Mouse (Mus musculus) hindbrain, embryonic 15.5 days (tissue): ENCODE data around the gene Adcy4. TPM values are rescaled to one million over a fixed set of nuclear protein-coding genes. Genes with fewer than 3 reads are reported as not detected.

ENCODE experiments used
- ATAC-seq: fragments of 200-750 bp; cut with Nextera tagmentation; 2 replicates; pipeline ENCODE4 v1.8.0; 2017; ENCODE audit warnings: low read depth, moderate number of reproducible peaks, moderate TSS enrichment; ENCODE audit not compliant: low FRiP score
- H3K27ac ChIP-seq: fragments of 300-500 bp; sonication (generic); replicated peaks from 2 replicates; pipeline ENCODE4 v1.5.1; 2015; ENCODE audit warnings: mild to moderate bottlenecking, inconsistent platforms
- H3K27me3 ChIP-seq: fragments of 300-500 bp; sonication (generic); 2 replicates; pipeline ENCODE4 v1.6.1; 2015; ENCODE audit warnings: control low read depth, inconsistent platforms
- H3K36me3 ChIP-seq: fragments of 300-500 bp; sonication (generic); 2 replicates; pipeline ENCODE4 v1.6.1; 2015; ENCODE audit warnings: control low read depth, inconsistent platforms
- H3K4me1 ChIP-seq: fragments of 300-500 bp; sonication (generic); replicated peaks from 2 replicates; pipeline ENCODE4 v1.6.1; 2015; ENCODE audit warnings: control low read depth, inconsistent platforms
- H3K4me2 ChIP-seq: fragments of 300-500 bp; sonication (generic); 2 replicates; pipeline ENCODE4 v1.6.1; 2015; ENCODE audit warnings: moderate library complexity, mild to moderate bottlenecking, inconsistent platforms
- H3K4me3 ChIP-seq: fragments of 300-500 bp; sonication (generic); 2 replicates; pipeline ENCODE4 v1.5.1; 2015; ENCODE audit warnings: mild to moderate bottlenecking, inconsistent platforms
- H3K9ac ChIP-seq: fragments of 300-500 bp; sonication (generic); 2 replicates; pipeline ENCODE4 v1.6.1; 2015; ENCODE audit warnings: inconsistent platforms
- H3K9me3 ChIP-seq: fragments of 300-500 bp; sonication (generic); 2 replicates; pipeline ENCODE4 v1.6.1; 2016; ENCODE audit warnings: control low read depth, inconsistent platforms
- WGBS: fragments of 180-500 bp; shearing (Covaris S2); methylation state at CpG from one replicate; pipeline ENCODE4 v1.1.7; 2015; 5-methylcytosine and 5-hydroxymethylcytosine counted together
- polyA plus RNA-seq: library from polyadenylated mRNA; unstranded; fragments of >200 nt; fragmentation: Nextera tagmentation; extraction: Ambion mirVana; gene quantifications from 2 replicates; pipeline ENCODE4 v1.2.1, GENCODE M21; 2015

The Adcy4 gene
- polyA plus RNA-seq, 1 experiment from 2014 or later: 4.0 TPM

GRCm38 (mm10) chr14:55745180-55745860, 38.6 kb downstream of the Adcy4 start, which contains the start of the genes Dhrs1 and Nop9:
Gene Dhrs1 (minus strand): TSS chr14:55745690.
Gene Nop9 (plus strand): TSS chr14:55745693.
- Histone ChIP-seq H3K36me3 (peaks cover 10% of the 10 kb centered on the region), H3K4me2 (peak within 1 kb of the TSS; percentile 96), H3K27ac (peak within 1 kb of the TSS; percentile 62), H3K9ac (peak within 1 kb of the TSS; percentile 77), H3K27me3 (no peaks in the 10 kb centered on the region), H3K9me3 (no peaks in the 10 kb centered on the region), H3K4me3 (peak within 1 kb of the TSS; percentile 92), H3K4me1 (peaks cover 41% of the 10 kb centered on the region)
- 1% methylated on average over 41 of the region's 48 CpGs for WGBS
- peak; percentile 83 for ATAC-seq

GRCm38 (mm10) chr14:55743711-55744110, 40.2 kb downstream of the Adcy4 start:
- H3K4me2 ChIP-seq: peak overlapping the region; percentile 96
- H3K9me3 ChIP-seq: no peaks in the 10 kb centered on the region
- H3K27ac ChIP-seq: no peak overlapping the region
- 24% methylated on average over 10 of the region's 10 CpGs for WGBS
- H3K9ac ChIP-seq: peak overlapping the region; percentile 26; the same call in 1 of the 2 replicates
- H3K4me3 ChIP-seq: peak overlapping the region; percentile 6; the same call in 1 of the 2 replicates
- H3K4me1 ChIP-seq: peaks cover 41% of the 10 kb centered on the region
- H3K36me3 ChIP-seq: peaks cover 10% of the 10 kb centered on the region; the same call in 1 of the 2 replicates
- ATAC-seq: peak; percentile 75
- no peaks in the 10 kb centered on the region for H3K27me3 ChIP-seq

GRCm38 (mm10) chr14:55737086-55737687, 46.7 kb downstream of the Adcy4 start:
- no peak overlapping the region for H3K4me2 ChIP-seq
- H3K4me3 ChIP-seq: no peak overlapping the region
- H3K36me3 ChIP-seq: peaks cover 19% of the 10 kb centered on the region
- ATAC-seq: no peak
- no peak overlapping the region for H3K9ac ChIP-seq
- no peaks in the 10 kb centered on the region for H3K27me3 ChIP-seq
- no peaks in the 10 kb centered on the region for H3K9me3 ChIP-seq
- no peak overlapping the region for H3K27ac ChIP-seq
- H3K4me1 ChIP-seq: no peaks in the 10 kb centered on the region
- 91% methylated on average over 9 of the region's 9 CpGs for WGBS

- peaks cover 19% of the 10 kb centered on the region for H3K36me3 ChIP-seq
- no peaks in the 10 kb centered on the region for H3K27me3 ChIP-seq
- 84% methylated on average over 4 of the region's 4 CpGs for WGBS
- no peak overlapping the region for H3K27ac ChIP-seq
- H3K9ac ChIP-seq: no peak overlapping the region
- no peaks in the 10 kb centered on the region for H3K4me1 ChIP-seq
- H3K9me3 ChIP-seq: no peaks in the 10 kb centered on the region
- ATAC-seq: no peak
- no peak overlapping the region for H3K4me2 ChIP-seq
- H3K4me3 ChIP-seq: no peak overlapping the region
Observed at GRCm38 (mm10) chr14:55735758-55736157, 48.1 kb downstream of the Adcy4 start.

GRCm38 (mm10) chr14:55735334-55735733, 48.6 kb downstream of the Adcy4 start:
- H3K27ac ChIP-seq: no peak overlapping the region
- H3K4me2 ChIP-seq: no peak overlapping the region
- WGBS: 78% methylated on average over 3 of the region's 3 CpGs
- H3K36me3 ChIP-seq: peaks cover 19% of the 10 kb centered on the region
- H3K27me3 ChIP-seq: no peaks in the 10 kb centered on the region
- no peaks in the 10 kb centered on the region for H3K9me3 ChIP-seq
- H3K9ac ChIP-seq: no peak overlapping the region
- no peak overlapping the region for H3K4me3 ChIP-seq
- no peaks in the 10 kb centered on the region for H3K4me1 ChIP-seq
- ATAC-seq: no peak

- ATAC-seq: no peak
- no peaks in the 10 kb centered on the region for H3K9me3 ChIP-seq
- H3K27me3 ChIP-seq: no peaks in the 10 kb centered on the region
- H3K27ac ChIP-seq: no peak overlapping the region
- WGBS: 78% methylated on average over 7 of the region's 7 CpGs
- H3K4me2 ChIP-seq: no peak overlapping the region
- peaks cover 16% of the 10 kb centered on the region for H3K36me3 ChIP-seq
- no peak overlapping the region for H3K4me3 ChIP-seq
- no peak overlapping the region for H3K9ac ChIP-seq
- H3K4me1 ChIP-seq: no peaks in the 10 kb centered on the region
Observed at GRCm38 (mm10) chr14:55734869-55735268, 49.0 kb downstream of the Adcy4 start.

GRCm38 (mm10) chr14:55733889-55734288, 50.0 kb downstream of the Adcy4 start:
- no peak overlapping the region for H3K9ac ChIP-seq
- H3K4me3 ChIP-seq: no peak overlapping the region
- no peaks in the 10 kb centered on the region for H3K27me3 ChIP-seq
- H3K9me3 ChIP-seq: no peaks in the 10 kb centered on the region
- H3K4me1 ChIP-seq: no peaks in the 10 kb centered on the region
- no peak overlapping the region for H3K4me2 ChIP-seq
- no peak for ATAC-seq
- WGBS: 81% methylated on average over 10 of the region's 10 CpGs
- H3K27ac ChIP-seq: no peak overlapping the region
- peaks cover 8% of the 10 kb centered on the region for H3K36me3 ChIP-seq

GRCm38 (mm10) chr14:55730531-55731032, 53.3 kb downstream of the Adcy4 start:
- no peaks in the 10 kb centered on the region for H3K27me3 ChIP-seq
- H3K36me3 ChIP-seq: no peaks in the 10 kb centered on the region
- WGBS: 74% methylated on average over 7 of the region's 7 CpGs
- H3K9ac ChIP-seq: no peak overlapping the region
- H3K4me3 ChIP-seq: no peak overlapping the region
- ATAC-seq: peak; percentile 76; the same call in 1 of the 2 replicates
- H3K4me2 ChIP-seq: no peak overlapping the region
- H3K4me1 ChIP-seq: no peaks in the 10 kb centered on the region
- no peaks in the 10 kb centered on the region for H3K9me3 ChIP-seq
- peak overlapping the region; percentile 62 for H3K27ac ChIP-seq

- H3K4me3 ChIP-seq: no peak overlapping the region
- no peak overlapping the region for H3K4me2 ChIP-seq
- H3K36me3 ChIP-seq: no peaks in the 10 kb centered on the region
- no peaks in the 10 kb centered on the region for H3K9me3 ChIP-seq
- H3K27me3 ChIP-seq: no peaks in the 10 kb centered on the region
- no peak overlapping the region for H3K9ac ChIP-seq
- peak overlapping the region; percentile 62 for H3K27ac ChIP-seq
- H3K4me1 ChIP-seq: no peaks in the 10 kb centered on the region
- no peak for ATAC-seq
- WGBS: 68% methylated on average over 7 of the region's 7 CpGs
Observed at GRCm38 (mm10) chr14:55730116-55730515, 53.8 kb downstream of the Adcy4 start.

GRCm38 (mm10) chr14:55727889-55728685, 55.8 kb downstream of the Adcy4 start:
- H3K4me1 ChIP-seq: no peaks in the 10 kb centered on the region
- no peak overlapping the region for H3K4me2 ChIP-seq
- H3K36me3 ChIP-seq: no peaks in the 10 kb centered on the region
- 73% methylated on average over 8 of the region's 8 CpGs for WGBS
- H3K4me3 ChIP-seq: no peak overlapping the region
- no peaks in the 10 kb centered on the region for H3K9me3 ChIP-seq
- ATAC-seq: no peak
- H3K27ac ChIP-seq: no peak overlapping the region
- no peak overlapping the region for H3K9ac ChIP-seq
- no peaks in the 10 kb centered on the region for H3K27me3 ChIP-seq

GRCm38 (mm10) chr14:55726261-55726660, 57.6 kb downstream of the Adcy4 start:
- H3K36me3 ChIP-seq: no peaks in the 10 kb centered on the region
- no peak for ATAC-seq
- no peak overlapping the region for H3K4me3 ChIP-seq

GRCm38 (mm10) chr14:55724411-55724871, 59.5 kb downstream of the Adcy4 start:
- Histone ChIP-seq H3K36me3 (no peaks in the 10 kb centered on the region), H3K9ac (no peak overlapping the region), H3K4me2 (no peak overlapping the region), H3K9me3 (no peaks in the 10 kb centered on the region), H3K4me1 (peaks cover 15% of the 10 kb centered on the region), H3K27me3 (no peaks in the 10 kb centered on the region), H3K27ac (no peak overlapping the region), H3K4me3 (no peak overlapping the region)
- no peak for ATAC-seq
- WGBS: 60% methylated on average over 8 of the region's 8 CpGs

More at GRCm38 (mm10) chr14:55726261-55726660, 57.6 kb downstream of the Adcy4 start:
- Histone ChIP-seq H3K4me1 (peaks cover 7% of the 10 kb centered on the region), H3K9ac (no peak overlapping the region), H3K27me3 (no peaks in the 10 kb centered on the region), H3K27ac (no peak overlapping the region), H3K4me2 (no peak overlapping the region), H3K9me3 (no peaks in the 10 kb centered on the region)
